15 mouse cellular contexts compared by ENCODE assay signal in genomic region chr14:62758714-62759113, GRCm38 (mm10). TPM values are rescaled to one million over a fixed set of nuclear protein-coding genes. Genes with fewer than 3 reads are reported as not detected.
DNase-seq lines count a peak whose midpoint lies in the region; ATAC-seq lines count a peak whose summit lies in the region.
"Had no signal": no experiment of that assay in that cellular context is flagged by ENCODE, and none has a peak within 500 bp of the region (broad histone marks: within the 10 kb centered on the region; RNA-seq: fewer than 3 reads in every experiment).

No protein-coding gene starts in this region.

- H3K4me1 ChIP-seq in heart, embryonic 11.5 days (ENCODE audit: control insufficient read depth, insufficient read depth, low read length): peaks cover 11% of the 10 kb centered on the region
- H3K4me1 ChIP-seq in heart, embryonic 10.5 days: peaks cover 17% of the 10 kb centered on the region
- H3K4me1 ChIP-seq in liver, embryonic 12.5 days: peaks cover 53% of the 10 kb centered on the region
- H3K4me1 ChIP-seq in liver, embryonic 15.5 days (replicated peaks): peaks cover 40% of the 10 kb centered on the region

- peak overlapping the region; percentile 87 for H3K4me2 ChIP-seq in heart, embryonic 11.5 days
- peak overlapping the region; percentile 92 for H3K4me2 ChIP-seq in liver, embryonic 12.5 days
- H3K4me2 ChIP-seq in liver, embryonic 15.5 days: peak overlapping the region; percentile 92; the same call in 1 of the 2 replicates

- H3K36me3 ChIP-seq in heart, embryonic 11.5 days (ENCODE audit: control insufficient read depth, insufficient read depth, low read length): peaks cover 3% of the 10 kb centered on the region
- H3K36me3 ChIP-seq in heart, embryonic 10.5 days: peaks cover 14% of the 10 kb centered on the region; the same call in 1 of the 2 replicates
- H3K36me3 ChIP-seq in liver, embryonic 12.5 days: peaks cover 33% of the 10 kb centered on the region
- peaks cover 16% of the 10 kb centered on the region for H3K36me3 ChIP-seq in liver, embryonic 15.5 days (replicated peaks)

- H3K27ac ChIP-seq in heart, embryonic 11.5 days (ENCODE audit: low read depth, low read length): no peak overlapping the region
- no peak overlapping the region for H3K27ac ChIP-seq in heart, embryonic 10.5 days
- H3K27ac ChIP-seq in liver, embryonic 12.5 days: peak overlapping the region; percentile 18
- peak overlapping the region; percentile 99 for H3K27ac ChIP-seq in liver, embryonic 15.5 days (replicated peaks)

- peak overlapping the region; percentile 98; the same call in 1 of the 2 replicates for H3K4me3 ChIP-seq in heart, embryonic 11.5 days (ENCODE audit: low read depth, low read length)
- H3K4me3 ChIP-seq in heart, embryonic 10.5 days: no peak overlapping the region
- H3K4me3 ChIP-seq in liver, embryonic 12.5 days: peak overlapping the region; percentile 95; the same call in 1 of the 2 replicates
- H3K4me3 ChIP-seq in liver, embryonic 15.5 days (replicated peaks): peak overlapping the region; percentile 99; the same call in 1 of the 2 replicates

- 90% methylated on average over 5 of the region's 5 CpGs for WGBS in heart, embryonic 11.5 days (ENCODE audit: insufficient replicate concordance)
- 89% methylated on average over 5 of the region's 5 CpGs for WGBS in heart, embryonic 10.5 days
- 88% methylated on average over 5 of the region's 5 CpGs for WGBS in liver, embryonic 12.5 days (ENCODE audit: insufficient replicate concordance)
- 86% methylated on average over 5 of the region's 5 CpGs for WGBS in liver, embryonic 15.5 days (ENCODE audit: insufficient replicate concordance)

- ATAC-seq in heart, embryonic 11.5 days (replicated peaks; ENCODE audit: insufficient number of reproducible peaks, low FRiP score, low TSS enrichment): no peak
- no peak for ATAC-seq in liver, embryonic 12.5 days
- no peak for ATAC-seq in liver, embryonic 15.5 days (ENCODE audit: insufficient read depth)
- ATAC-seq: CD4-positive, CD25-positive, alpha-beta regulatory T cell, adult 4 months; Patski had no signal

- H3K9ac ChIP-seq in heart, embryonic 11.5 days (ENCODE audit: low read depth, low read length): no peak overlapping the region
- 0 out of 2 replicates have a peak overlapping the region, but pooled peaks have one; percentile 100 for H3K9ac ChIP-seq in liver, embryonic 12.5 days
- H3K9ac ChIP-seq in liver, embryonic 15.5 days: 0 out of 2 replicates have a peak overlapping the region, but pooled peaks have one; percentile 100

- H3K27me3 ChIP-seq in heart, embryonic 11.5 days (ENCODE audit: control insufficient read depth, insufficient read depth, low read length): no peaks in the 10 kb centered on the region
- H3K27me3 ChIP-seq in heart, embryonic 10.5 days (ENCODE audit: insufficient read depth, poor library complexity, severe bottlenecking): no peaks in the 10 kb centered on the region
- no peaks in the 10 kb centered on the region for H3K27me3 ChIP-seq in liver, embryonic 12.5 days (replicated peaks)
- no peaks in the 10 kb centered on the region for H3K27me3 ChIP-seq in liver, embryonic 15.5 days
- H3K27me3 ChIP-seq: embryonic facial prominence, embryonic 12.5 days; heart, embryonic 12.5 days; Patski had no signal

- no peak for DNase-seq in heart, embryonic 10.5 days (ENCODE audit: low spot score)
- no peak for DNase-seq in liver
- DNase-seq in MN1 (ENCODE audit: low spot score): peak; percentile 10
- no peak for DNase-seq in adipocyte (ENCODE audit: low spot score)
- DNase-seq: gastrocnemius, postnatal 25 days; kidney, adult 8-10 months; lung, embryonic 14.5 days; right cerebral cortex, adult 18-20 months had no signal

- H3K9me3 ChIP-seq in heart, embryonic 11.5 days (replicated peaks; ENCODE audit: control insufficient read depth, low read length): no peaks in the 10 kb centered on the region
- H3K9me3 ChIP-seq in heart, embryonic 10.5 days: no peaks in the 10 kb centered on the region
- H3K9me3 ChIP-seq in liver, embryonic 12.5 days (replicated peaks): no peaks in the 10 kb centered on the region
- no peaks in the 10 kb centered on the region for H3K9me3 ChIP-seq in liver, embryonic 15.5 days (replicated peaks)
- H3K9me3 ChIP-seq: embryonic facial prominence, embryonic 12.5 days; heart, embryonic 12.5 days had no signal

RNA-seq across cellular contexts. Expression of gene Ints6, which starts 2.3 kb away (rescaled TPM):
- polyA plus RNA-seq in heart, embryonic 11.5 days (2014; fragmentation: Nextera tagmentation; extraction: Ambion mirVana): 18.5 and 27.8 TPM in 2 replicates
- 18.1 and 26.5 TPM in 2 replicates for polyA plus RNA-seq in heart, embryonic 10.5 days (2016; fragmentation: Nextera tagmentation; extraction: Ambion mirVana)
- polyA plus RNA-seq in liver, embryonic 12.5 days (2016; fragmentation: Nextera tagmentation; extraction: Ambion mirVana): 21.8 and 26.9 TPM in 2 replicates
- 11.1 and 11.4 TPM in 2 replicates for polyA plus RNA-seq in liver, embryonic 15.5 days (2015; fragmentation: Nextera tagmentation; extraction: Ambion mirVana)

Comparison
In these comparisons a context has a peak if more than half of its experiments do, and no peak if none do; other contexts are left out.
1. H3K27ac ChIP-seq: peak in liver, embryonic 12.5 days (single experiment) and liver, embryonic 15.5 days (single experiment); none in heart, embryonic 11.5 days (single experiment) and heart, embryonic 10.5 days (single experiment).
2. Peak in every context shown above with its lines, with median percentiles within 50 percentile points of each other: H3K4me2 ChIP-seq.